Mouse (Mus musculus) small intestine, adult 2 months (tissue): ENCODE measurements at regions not wholly inside any gene's neighbourhood (a gene's known extent, or its start where the extent isn't known, plus 50 kb on each side); places are given as distances from the start of the nearest gene placed in this dataset.

Source experiments
- CTCF ChIP-seq: fragments of 200-500 bp; IDR thresholded peaks from 2 replicates; pipeline ENCODE4 v1.5.1; 2012; ENCODE audit warnings: low read depth, mild to moderate bottlenecking, control low read depth, inconsistent platforms, low read length, moderate library complexity, mixed read lengths; ENCODE audit not compliant: insufficient replicate concordance, insufficient read length; ENCODE audit errors: extremely low read depth
- POLR2A ChIP-seq: fragments of 200-500 bp; IDR thresholded peaks from 2 replicates; pipeline ENCODE4 v1.6.1; 2012; ENCODE audit warnings: low read depth, mild to moderate bottlenecking, control low read depth, inconsistent platforms, low read length, moderate library complexity

DNA sequence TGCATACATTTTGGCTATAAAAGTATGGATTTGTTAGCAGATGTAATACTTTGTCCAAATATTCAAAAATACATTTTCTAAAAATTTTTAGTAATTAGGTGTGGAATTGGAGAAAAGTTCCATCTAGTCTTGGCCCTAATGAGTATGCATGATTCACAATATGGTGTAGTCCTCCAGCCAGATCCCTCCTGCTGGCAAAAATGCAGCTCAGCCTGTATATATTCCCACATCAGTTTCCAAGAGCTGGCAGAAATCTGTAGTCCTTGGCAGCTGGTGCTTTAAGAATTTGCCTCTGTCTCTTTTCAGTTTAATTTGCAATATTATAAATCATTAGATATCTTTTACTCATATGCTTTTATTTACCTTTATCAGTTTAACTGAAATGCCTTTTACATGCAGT, 1358.3 kb downstream of the Lrfn5 start:
- no peak for TF ChIP-seq CTCF
- TF ChIP-seq POLR2A = no peak
